Mouse (Mus musculus): ENCODE data around the gene Nkx1-2. TPM values are rescaled to one million over a fixed set of nuclear protein-coding genes. Genes with fewer than 3 reads are reported as not detected.

Nkx1-2 gene
- polyA plus RNA-seq (2012): not detected in 2 replicates

DNA sequence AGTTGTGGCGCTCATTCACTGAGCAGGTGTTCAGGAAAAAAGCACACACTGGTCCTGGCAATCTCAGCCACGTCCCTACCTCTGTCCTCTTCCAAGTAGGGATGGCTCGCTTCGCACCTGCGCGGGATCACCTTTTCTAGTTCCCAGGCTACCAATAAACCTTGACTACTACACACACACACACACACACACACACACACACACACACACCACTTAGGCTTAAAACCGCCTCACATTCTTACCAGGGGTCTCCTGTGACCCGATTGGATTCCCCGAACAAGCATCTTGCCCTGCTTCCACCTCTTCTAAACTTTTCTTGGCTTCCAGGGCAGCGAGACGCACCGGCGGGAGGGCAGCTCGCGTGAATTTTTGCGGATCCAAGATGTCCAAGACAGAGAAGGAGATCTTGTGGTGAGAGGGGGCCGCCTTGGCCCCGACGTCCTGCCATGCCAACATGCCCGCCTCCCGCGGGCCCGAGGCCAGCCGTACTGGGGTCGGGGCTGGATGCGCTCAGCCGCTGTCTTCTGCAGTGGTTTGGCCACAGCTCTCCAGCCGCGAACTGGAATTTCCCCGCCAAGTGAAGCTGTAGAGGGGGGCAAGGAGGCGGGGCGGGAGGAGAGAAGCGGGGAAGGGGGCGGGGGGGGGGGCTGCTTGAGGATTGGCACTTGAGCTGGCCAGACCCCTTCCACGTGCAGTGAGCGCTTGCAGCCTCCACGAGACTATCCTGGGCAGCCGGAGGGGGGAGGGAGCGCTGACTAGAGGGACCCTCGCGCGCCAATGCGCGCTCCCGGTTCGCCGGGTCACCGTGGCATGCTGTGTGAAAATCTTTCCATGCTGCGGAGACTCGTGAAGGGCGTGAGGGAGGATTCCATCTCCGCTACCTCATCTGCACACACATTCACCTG lies at the start of gene Nkx1-2:
Nkx1-2 (minus strand) TSS at position 567 of the 905 bp plus-strand sequence.
- TF ChIP-seq GATA1 (IDR thresholded peaks at IDR 0.05; ENCODE audit: low read length): no peak

DNA sequence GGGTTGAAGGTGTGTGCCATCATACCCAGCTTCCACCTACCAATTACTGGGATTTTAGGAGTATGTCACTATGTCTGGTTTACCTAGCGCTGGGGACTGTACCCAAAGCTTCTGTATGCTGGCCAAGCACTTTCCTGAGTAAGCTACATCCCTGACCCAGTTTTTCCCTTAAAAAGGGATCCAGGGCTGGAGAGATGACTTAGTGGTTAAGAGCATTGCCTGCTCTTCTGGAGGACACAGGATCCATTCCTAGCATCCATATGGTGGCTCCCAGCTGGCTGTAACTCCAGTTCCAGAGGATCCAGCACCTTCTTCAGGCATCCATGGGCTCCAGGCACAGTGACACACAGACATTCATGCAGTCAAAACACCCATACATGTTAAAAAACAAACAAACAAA lies 47.1 kb upstream of the Nkx1-2 start:
- TF ChIP-seq GATA1 (IDR thresholded peaks at IDR 0.05; ENCODE audit: low read length): no peak

DNA sequence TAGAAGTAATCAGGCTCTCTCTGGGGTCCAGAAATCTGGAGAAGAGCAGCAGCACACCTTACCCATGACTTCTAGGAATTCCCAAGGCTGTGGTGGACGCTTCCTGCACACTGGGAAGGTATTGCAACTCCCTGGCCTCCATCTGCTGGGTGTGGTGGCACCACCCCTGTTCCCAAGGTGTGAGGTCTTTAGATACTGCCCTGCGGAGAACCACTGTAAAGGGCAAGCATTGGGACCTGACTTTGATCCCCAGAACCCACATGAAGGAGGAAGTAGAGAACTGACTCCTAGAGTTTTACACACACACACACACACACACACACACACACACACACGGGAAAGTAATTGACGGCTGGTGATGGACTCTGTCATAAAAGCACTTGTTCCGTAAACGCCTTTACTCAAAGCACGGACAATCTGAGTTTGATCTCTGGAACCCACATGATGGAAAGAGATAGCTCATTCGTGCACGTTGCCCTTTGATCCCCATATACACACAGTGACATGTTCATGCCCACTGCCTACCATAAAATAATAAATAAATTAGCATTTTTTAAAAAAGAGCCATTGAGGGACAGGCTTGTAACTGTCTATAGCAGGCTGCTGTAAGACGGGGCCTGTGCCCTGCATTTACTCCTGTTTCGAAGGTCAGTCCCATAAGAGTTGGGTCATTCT lies 45.3 kb upstream of the Nkx1-2 start:
- no peak for TF ChIP-seq GATA1 (IDR thresholded peaks at IDR 0.05; ENCODE audit: low read length)

DNA sequence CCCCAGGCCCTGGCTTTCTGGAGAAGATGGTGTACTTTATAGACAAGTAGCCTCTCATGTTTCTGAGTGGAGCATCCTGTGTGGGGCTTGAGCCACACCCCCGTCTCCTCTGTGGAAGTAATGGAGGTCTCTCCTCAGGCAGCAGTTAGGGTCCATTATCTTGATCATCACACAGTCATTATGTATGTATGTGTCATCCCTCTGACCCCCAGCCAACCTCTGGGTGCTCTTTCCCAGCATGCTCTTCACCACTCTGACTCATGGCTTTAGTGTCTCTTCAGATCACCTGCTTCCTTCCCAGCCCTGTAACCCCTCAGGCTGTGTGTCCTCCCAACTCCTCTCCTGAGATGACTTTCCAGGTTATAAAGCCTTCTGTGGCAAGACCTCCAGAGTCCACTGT lies 42.2 kb upstream of the Nkx1-2 start:
- no peak for TF ChIP-seq GATA1 (IDR thresholded peaks at IDR 0.05; ENCODE audit: low read length)

DNA sequence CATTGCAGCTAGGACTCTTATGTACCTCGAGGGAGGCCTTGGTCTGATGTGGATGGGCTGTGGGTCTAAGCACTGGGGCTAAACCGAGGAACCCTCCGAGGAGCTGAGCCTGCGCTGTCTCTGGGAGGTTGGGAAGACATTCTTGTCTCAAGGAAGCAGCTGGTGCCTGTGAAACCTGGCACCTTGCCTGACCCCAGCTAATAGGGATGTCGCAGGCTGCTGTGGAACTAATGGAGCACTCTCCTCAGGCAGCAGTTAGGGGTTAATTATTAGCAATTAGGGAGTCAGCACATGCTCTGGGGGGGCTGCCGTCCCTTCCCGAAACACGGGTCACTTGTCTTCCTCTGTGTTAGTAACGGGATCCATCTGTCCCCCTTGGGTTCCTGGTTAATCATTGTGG lies 41.5 kb upstream of the Nkx1-2 start:
- TF ChIP-seq GATA1 (IDR thresholded peaks at IDR 0.05; ENCODE audit: low read length): no peak

DNA sequence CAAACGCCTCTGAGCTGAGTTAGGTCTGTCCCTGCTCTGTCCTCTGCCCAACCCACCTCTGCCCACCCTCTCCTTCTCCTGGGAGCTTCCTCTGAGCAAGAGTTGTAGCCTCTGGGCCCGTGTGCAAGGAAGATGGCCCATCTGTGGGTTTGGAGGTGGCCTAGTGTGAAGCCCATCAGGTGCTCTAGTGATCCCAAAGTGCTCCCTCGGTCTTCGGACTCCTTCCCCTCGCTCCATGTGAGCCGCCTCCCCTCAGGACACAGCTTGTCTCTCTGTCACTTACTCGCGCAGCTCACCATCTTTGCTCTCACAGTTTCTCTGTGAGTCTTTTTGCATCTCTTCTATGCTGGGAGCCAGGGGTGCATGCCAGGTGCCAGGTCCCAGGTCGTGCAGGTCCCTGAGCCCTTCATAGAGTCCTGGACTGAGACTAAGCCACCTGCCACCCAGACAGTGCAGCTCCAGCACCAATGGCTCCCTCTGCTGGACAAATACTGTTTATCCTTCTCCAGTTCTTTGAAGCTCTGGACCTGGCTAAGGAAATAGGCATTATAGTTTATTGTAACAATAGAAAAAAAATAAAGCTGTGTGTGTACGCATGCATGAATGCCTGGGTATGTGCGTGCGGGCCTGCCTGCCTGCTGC lies 39.1 kb upstream of the Nkx1-2 start:
- TF ChIP-seq GATA1 (IDR thresholded peaks at IDR 0.05; ENCODE audit: low read length): no peak

DNA sequence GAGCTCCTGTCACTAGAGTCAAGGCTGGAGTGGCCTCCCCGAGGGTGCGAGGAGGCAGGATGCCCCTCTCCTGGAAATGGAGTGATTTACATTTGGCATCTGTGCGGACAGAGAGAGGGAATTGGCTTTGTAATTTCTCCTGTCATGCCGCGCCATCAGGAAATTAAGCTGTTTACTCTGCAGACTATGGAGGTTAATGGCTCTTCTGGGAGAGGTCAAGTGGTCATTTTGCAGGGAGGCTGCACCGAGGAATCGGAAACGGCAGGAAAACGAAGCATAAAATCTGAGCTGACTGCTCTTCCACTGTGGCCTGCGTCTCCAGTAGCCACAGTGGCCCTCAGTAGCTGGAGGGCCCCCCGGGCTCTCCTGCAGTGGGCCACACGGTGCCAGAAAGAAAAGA lies 37.9 kb upstream of the Nkx1-2 start:
- no peak for TF ChIP-seq GATA1 (IDR thresholded peaks at IDR 0.05; ENCODE audit: low read length)

DNA sequence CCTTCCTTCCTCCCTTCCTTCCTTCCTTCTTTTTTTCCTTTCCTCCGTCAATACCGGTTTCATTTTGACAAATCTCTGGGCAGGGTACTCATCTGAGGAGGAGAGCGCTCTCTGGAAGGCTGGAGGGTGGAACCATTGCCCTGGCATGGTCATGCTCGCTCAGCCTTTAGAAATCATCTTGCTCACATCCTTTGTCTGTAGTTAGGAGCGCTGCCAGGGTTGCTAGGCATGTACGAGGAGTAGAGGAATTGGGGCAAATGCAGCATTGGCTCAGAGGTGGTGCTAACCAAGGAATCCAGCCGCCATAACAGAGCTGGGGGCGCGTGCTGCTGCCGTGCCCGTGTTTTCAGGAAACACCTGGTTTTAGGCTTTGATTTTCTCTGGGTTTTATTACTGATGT lies 31.9 kb upstream of the Nkx1-2 start:
- TF ChIP-seq GATA1 (IDR thresholded peaks at IDR 0.05; ENCODE audit: low read length): no peak

DNA sequence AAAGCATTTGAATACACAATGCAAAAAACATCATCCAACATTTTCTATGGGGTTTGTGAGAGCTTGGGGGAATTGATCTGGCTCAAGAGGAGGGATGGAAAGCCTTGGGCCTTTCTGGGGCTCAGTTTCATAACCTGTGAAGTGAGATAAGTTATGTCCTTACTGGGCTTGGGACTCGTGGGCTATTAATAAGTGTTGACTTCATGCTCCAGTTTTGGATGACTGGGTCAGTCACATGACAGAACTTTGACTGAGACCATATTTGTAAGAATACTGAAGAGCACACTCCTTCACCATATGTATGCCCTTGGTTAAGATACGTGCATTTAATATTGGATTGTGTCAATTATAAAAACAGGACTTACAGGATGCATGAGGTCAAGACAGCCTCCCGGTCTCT lies 28.0 kb upstream of the Nkx1-2 start:
- no peak for TF ChIP-seq GATA1 (IDR thresholded peaks at IDR 0.05; ENCODE audit: low read length)

DNA sequence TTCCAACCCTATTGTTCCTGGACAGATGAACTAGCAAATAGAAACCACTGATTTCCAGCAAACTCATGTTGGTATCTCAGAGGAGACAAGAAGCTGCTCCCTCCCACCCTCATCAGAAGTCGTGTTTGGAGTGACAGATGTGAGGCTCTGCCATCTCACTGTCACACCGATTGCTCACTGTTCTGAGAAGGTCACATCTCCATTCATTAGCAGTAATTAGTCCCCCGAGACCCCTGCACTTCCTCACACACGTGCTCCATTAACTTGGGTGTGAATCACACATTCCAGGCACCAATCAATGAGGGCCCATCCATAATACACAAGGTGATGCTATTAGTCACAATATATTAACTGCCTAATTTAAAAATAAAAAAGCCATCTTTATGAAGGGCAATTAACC lies 26.7 kb upstream of the Nkx1-2 start:
- TF ChIP-seq GATA1 (IDR thresholded peaks at IDR 0.05; ENCODE audit: low read length): no peak

DNA sequence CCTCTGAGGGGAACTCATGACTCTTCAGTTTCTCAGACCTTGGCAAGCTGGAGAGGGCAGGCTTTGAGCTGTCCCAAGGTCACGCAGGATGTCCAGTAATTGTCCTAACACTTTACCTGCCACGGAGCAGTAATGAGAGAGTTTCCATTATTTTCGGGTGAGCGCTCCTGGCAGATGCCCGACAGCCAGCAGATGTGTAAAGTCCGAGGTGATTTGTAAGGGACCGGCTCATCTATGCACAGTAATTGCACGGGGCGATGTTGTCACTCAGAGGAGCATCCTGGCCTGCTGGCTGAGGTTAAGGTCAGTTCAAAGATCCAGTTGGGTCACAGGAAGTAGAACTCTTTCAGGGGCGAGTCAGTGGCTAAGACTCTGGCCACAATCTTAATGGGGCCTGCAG lies 24.7 kb upstream of the Nkx1-2 start:
- no peak for TF ChIP-seq GATA1 (IDR thresholded peaks at IDR 0.05; ENCODE audit: low read length)

DNA sequence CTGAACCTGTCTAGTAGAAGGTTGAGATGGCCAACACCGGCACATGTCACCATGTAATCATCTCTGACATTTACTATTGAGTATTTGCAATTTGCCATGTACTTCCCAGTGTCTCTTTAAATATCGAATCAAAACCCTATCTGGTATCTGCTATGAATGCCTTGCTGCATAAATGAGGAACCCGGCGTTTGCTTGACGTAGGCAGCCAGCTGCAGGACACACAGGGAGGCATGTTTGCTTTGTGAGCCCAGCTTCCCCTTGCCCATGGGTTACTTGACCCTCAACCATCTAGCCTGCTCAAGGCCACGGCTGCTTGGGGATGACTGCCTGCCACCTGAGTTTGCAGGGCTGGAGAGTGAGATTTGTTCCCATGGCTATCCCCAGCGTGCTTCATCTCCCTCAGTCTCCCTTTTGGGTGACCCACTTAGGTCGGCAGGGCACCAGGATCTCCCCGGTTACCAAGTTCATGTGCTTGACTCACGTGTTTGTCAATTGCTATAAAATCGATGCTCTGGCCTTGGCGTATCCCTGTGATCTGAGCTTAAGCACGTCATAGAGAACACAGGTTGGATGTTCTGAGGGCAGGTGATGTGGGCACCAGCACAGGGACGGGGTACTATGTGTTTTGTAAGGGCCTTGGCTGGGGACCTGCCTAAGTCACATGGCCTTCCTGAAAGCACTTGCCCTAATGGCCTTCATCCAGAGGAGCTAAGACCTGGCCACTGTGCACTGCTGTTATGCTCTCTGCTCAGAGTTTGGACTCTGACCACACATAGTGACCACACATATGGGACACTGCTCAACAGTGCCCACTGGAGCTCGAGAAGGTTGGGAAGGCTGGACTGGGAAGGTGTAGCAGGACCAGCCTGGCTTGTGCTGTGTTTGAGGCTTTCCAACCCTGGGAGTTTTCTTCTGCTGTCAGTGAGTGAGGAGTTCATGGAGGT lies 20.8 kb upstream of the Nkx1-2 start:
- TF ChIP-seq GATA1 (IDR thresholded peaks at IDR 0.05; ENCODE audit: low read length): no peak

DNA sequence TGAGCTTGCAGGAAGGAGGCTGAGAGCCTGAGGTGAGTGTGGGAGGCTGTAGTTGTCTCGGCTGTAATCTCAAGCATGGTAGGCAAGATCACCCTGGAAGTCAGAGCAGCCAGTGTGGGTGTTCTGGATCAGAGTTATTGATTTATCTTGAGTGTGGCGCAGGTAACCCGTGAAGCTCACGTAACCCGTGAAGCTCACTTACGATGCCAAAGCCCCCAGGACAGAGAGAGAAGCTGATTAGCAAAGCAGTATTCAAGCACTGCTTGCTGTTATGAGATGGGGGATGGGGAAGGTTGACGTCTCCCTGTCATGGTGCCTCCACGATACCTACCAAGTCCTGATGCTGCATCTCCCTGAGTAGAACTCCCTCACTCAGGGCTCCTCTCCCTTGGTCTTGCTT lies 20.1 kb upstream of the Nkx1-2 start:
- TF ChIP-seq GATA1 (IDR thresholded peaks at IDR 0.05; ENCODE audit: low read length): no peak

DNA sequence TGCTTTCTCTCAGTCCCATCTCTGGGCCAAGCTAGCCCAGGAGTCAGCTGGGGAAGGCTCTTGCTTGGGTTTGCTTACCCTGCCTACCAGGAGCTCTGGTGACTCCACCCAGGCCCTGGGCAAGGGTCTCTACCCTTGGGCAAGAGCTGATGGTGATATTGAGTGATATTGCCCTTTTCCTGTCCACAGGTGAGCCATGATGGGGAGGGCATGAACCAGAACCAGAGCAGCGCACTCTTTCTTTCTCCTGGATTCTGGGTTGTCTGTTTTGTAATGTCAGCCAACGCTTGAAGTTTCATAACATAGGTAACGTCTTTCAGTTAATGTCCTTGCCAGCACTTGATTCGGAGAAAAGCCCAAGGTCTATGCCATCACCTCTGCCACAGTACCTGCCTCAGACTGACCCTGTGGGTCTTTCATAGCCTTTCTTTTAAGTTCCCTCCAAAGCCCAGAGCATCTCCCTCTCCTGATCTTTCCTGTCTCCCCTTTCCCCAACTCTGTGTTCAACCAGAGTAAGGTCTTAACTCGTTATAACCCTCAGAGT lies 17.7 kb upstream of the Nkx1-2 start:
- no peak for TF ChIP-seq GATA1 (IDR thresholded peaks at IDR 0.05; ENCODE audit: low read length)

DNA sequence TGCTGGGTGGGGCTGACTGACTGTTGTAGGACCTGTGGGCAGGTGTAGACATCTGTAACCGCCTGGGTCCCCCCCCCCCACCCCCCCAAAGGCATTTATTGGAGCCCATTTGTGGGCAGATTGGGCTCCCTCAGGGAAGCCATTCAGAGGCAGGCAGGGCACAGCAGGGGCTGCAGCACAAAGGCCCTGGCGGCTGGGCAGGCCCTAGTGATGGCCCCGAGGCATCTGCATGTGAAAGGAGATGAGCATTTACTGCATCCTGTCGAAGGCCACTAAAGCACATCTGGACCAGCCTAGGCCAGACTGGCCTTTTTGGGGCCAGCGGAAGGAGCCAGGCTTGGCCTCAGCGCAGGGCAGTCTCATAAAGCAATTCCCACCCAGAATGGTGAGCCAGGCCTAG lies 17.0 kb upstream of the Nkx1-2 start:
- no peak for TF ChIP-seq GATA1 (IDR thresholded peaks at IDR 0.05; ENCODE audit: low read length)
